Mouse (Mus musculus) leukemia stem cell, adult 10-12 weeks (primary cell): ENCODE measurements around the gene Atp6v1d. TPM values are rescaled to one million over a fixed set of nuclear protein-coding genes. Genes with fewer than 3 reads are reported as not detected.

Experiments used
- polyA plus RNA-seq: library from polyadenylated mRNA; stranded (reverse); fragments of >175 nt; gene quantifications from 2 replicates; pipeline ENCODE4 v1.2.3, GENCODE M21; 2012; ENCODE audit warnings: low replicate concordance

Atp6v1d gene
- 1.4 and 6.1 TPM in 2 replicates for polyA plus RNA-seq

GRCm38 (mm10) chr12:78861496-78862253 is at the start of gene Atp6v1d, which contains the start of gene Eif2s1:
Gene Atp6v1d, minus strand, starts transcription at chr12:78861638.
Gene Eif2s1, plus strand, starts transcription at chr12:78861819.

DNA sequence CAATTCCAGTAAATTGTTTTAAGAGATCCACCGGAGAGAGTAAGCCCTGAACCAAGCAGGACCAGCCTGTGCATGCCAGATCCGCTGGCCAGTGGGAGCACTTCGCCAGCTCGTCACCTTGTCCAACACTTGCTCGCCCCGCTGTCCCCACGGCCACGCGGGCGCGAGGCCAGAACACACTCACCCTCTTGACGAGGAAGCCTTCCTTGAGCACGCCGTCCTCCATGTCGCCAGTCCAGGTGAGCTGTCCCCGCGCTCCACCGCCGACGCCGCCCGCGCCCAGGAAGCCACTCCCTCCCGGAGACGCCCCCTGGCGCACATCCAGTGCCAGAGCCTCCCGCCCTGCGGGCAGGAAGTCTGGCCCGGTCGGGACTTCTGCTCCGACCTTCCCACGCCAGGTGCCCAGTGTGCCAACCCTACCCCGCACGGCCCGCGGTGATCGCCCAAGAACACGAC is 45.3 kb upstream of the Atp6v1d start, which contains the start of gene Plek2:
Plek2 (minus strand) TSS at position 258 of the 456 bp plus-strand sequence.

Other genes with a start within 250 kb of the Atp6v1d start
- 0.11 TPM in 1 of 2 replicates, not detected in the other for gene Fam71d, start 170.1 kb downstream of the Atp6v1d start, polyA plus RNA-seq
- 0.05 and 0.25 TPM in 2 replicates for gene Mpp5, start 112.7 kb downstream of the Atp6v1d start, polyA plus RNA-seq
- 3.8 and 24.2 TPM in 2 replicates for gene Eif2s1, start 181 bp upstream of the Atp6v1d start, polyA plus RNA-seq
- gene Plek2, start 45.3 kb upstream of the Atp6v1d start, polyA plus RNA-seq = 1.5 and 22.3 TPM in 2 replicates
- 9.6 and 13.4 TPM in 2 replicates for gene Tmem229b, start 146.0 kb upstream of the Atp6v1d start, polyA plus RNA-seq
- 0.09 and 0.20 TPM in 2 replicates for gene Plekhh1, start 167.5 kb upstream of the Atp6v1d start, polyA plus RNA-seq
- gene Pigh, start 228.0 kb upstream of the Atp6v1d start, polyA plus RNA-seq = 2.7 and 9.8 TPM in 2 replicates